Mouse (Mus musculus) heart, postnatal 0 days (tissue): ENCODE measurements around the gene Apobec2. TPM values are rescaled to one million over a fixed set of nuclear protein-coding genes. Genes with fewer than 3 reads are reported as not detected.
A peak's percentile ranks its signal among the peaks of the same experiment; 100 is the strongest.

Source experiments
- ATAC-seq: fragments of 200-750 bp; cut with Nextera tagmentation; 2 replicates; pipeline ENCODE4 v1.8.0; 2017; ENCODE audit warnings: low read depth, moderate number of reproducible peaks, moderate library complexity; ENCODE audit not compliant: insufficient read depth
- DNase-seq: peaks from one replicate; pipeline ENCODE4 v3.0.0-alpha.2; 2016; ENCODE audit warnings: low spot score
- H3K27ac ChIP-seq: fragments of 300-500 bp; sonication (generic); 2 replicates; pipeline ENCODE4 v1.5.1; 2014; ENCODE audit warnings: low read depth, mild to moderate bottlenecking
- H3K27me3 ChIP-seq: fragments of 300-500 bp; sonication (generic); 2 replicates; pipeline ENCODE4 v1.6.1; 2014; ENCODE audit warnings: low read length, mixed read lengths; ENCODE audit not compliant: control insufficient read depth, insufficient read depth
- H3K36me3 ChIP-seq: fragments of 300-500 bp; sonication (generic); replicated peaks from 2 replicates; pipeline ENCODE4 v1.6.1; 2014; ENCODE audit warnings: low read length, mixed read lengths; ENCODE audit not compliant: control insufficient read depth, insufficient read depth
- H3K4me1 ChIP-seq: fragments of 300-500 bp; sonication (generic); 2 replicates; pipeline ENCODE4 v1.6.1; 2014; ENCODE audit warnings: antibody characterized with exemption; ENCODE audit not compliant: control insufficient read depth, insufficient read depth
- H3K4me2 ChIP-seq: fragments of 300-500 bp; sonication (generic); 2 replicates; pipeline ENCODE4 v1.6.1; 2014; ENCODE audit warnings: low read depth, mild to moderate bottlenecking, low read length, moderate library complexity
- H3K4me3 ChIP-seq: fragments of 300-500 bp; sonication (generic); 2 replicates; pipeline ENCODE4 v1.5.1; 2014; ENCODE audit warnings: low read depth, low read length
- H3K9ac ChIP-seq: fragments of 300-500 bp; sonication (generic); replicated peaks from 2 replicates; pipeline ENCODE4 v1.6.1; 2014; ENCODE audit warnings: low read depth, low read length, mixed read lengths
- H3K9me3 ChIP-seq: fragments of 300-500 bp; sonication (generic); replicated peaks from 2 replicates; pipeline ENCODE4 v1.6.1; 2016; ENCODE audit warnings: low read length; ENCODE audit not compliant: control insufficient read depth
- CTCF ChIP-seq: IDR thresholded peaks from 2 replicates; pipeline ENCODE4 v1.5.1; 2016; ENCODE audit warnings: antibody characterized with exemption, control low read depth, low read depth
- EP300 ChIP-seq: IDR thresholded peaks from 2 replicates; pipeline ENCODE4 v1.6.1; 2016; ENCODE audit warnings: antibody characterized with exemption, low read depth
- WGBS: fragments of 180-500 bp; shearing (Covaris S2); extraction: QIAGEN DNeasy Blood & Tissue Kit; methylation state at CpG from one replicate; pipeline ENCODE4 v1.1.7; 2014; 5-methylcytosine and 5-hydroxymethylcytosine counted together
- polyA plus RNA-seq: library from polyadenylated mRNA; unstranded; fragments of >200 nt; fragmentation: Nextera tagmentation; extraction: Ambion mirVana; gene quantifications from 2 replicates; pipeline ENCODE4 v1.2.1, GENCODE M21; 2015
- total RNA-seq: library from RNA; depleted of rRNA; stranded (reverse); fragments of >200 nt; gene quantifications from 2 replicates; pipeline ENCODE4 v1.2.3, GENCODE M21; 2014; ENCODE audit warnings: low replicate concordance

Gene Apobec2
- total and polyA plus RNA-seq, 2 experiments from 2014 or later, result 265 to 325 TPM

GRCm38 (mm10) chr17:48466769-48467394 lies 34.2 kb upstream of the Apobec2 start:
- 20% methylated on average over 22 of the region's 22 CpGs for WGBS

GRCm38 (mm10) chr17:48463391-48463790 lies 30.7 kb upstream of the Apobec2 start:
- Histone ChIP-seq H3K4me3 (no peak overlapping the region), H3K27ac (no peak overlapping the region), H3K27me3 (no peaks in the 10 kb centered on the region), H3K9me3 (no peaks in the 10 kb centered on the region), H3K36me3 (no peaks in the 10 kb centered on the region), H3K9ac (no peak overlapping the region), H3K4me1 (no peaks in the 10 kb centered on the region), H3K4me2 (no peak overlapping the region)
- 91% methylated on average over 4 of the region's 4 CpGs for WGBS
- ATAC-seq (no peak), DNase-seq (no peak)
- TF ChIP-seq EP300 (no peak), CTCF (no peak)

More at GRCm38 (mm10) chr17:48466769-48467394, 34.2 kb upstream of the Apobec2 start:
- no peak for DNase-seq
- 0 out of 2 replicates have a peak, but pooled peaks have one; percentile 14 for ATAC-seq
- no peak for TF ChIP-seq EP300
- no peak for TF ChIP-seq CTCF
- no peak overlapping the region for H3K27ac ChIP-seq
- H3K4me2 ChIP-seq, result peak overlapping the region; percentile 37
- no peaks in the 10 kb centered on the region for H3K9me3 ChIP-seq
- no peaks in the 10 kb centered on the region for H3K4me1 ChIP-seq
- no peaks in the 10 kb centered on the region for H3K36me3 ChIP-seq
- H3K27me3 ChIP-seq, result no peaks in the 10 kb centered on the region; the same call in 1 of the 2 replicates
- no peak overlapping the region for H3K9ac ChIP-seq
- H3K4me3 ChIP-seq, result peak overlapping the region; percentile 28

- DNase-seq, result no peak
- H3K27ac ChIP-seq, result no peak overlapping the region
- no peak overlapping the region for H3K4me2 ChIP-seq
- no peak overlapping the region for H3K9ac ChIP-seq
- no peak for ATAC-seq
- WGBS, result 91% methylated on average over 13 of the region's 13 CpGs
- H3K4me3 ChIP-seq, result no peak overlapping the region
- H3K36me3 ChIP-seq, result no peaks in the 10 kb centered on the region
- H3K4me1 ChIP-seq, result no peaks in the 10 kb centered on the region
- H3K9me3 ChIP-seq, result no peaks in the 10 kb centered on the region
- no peaks in the 10 kb centered on the region for H3K27me3 ChIP-seq
- TF ChIP-seq EP300 (no peak), CTCF (no peak)
Observed at GRCm38 (mm10) chr17:48462096-48462495, 29.4 kb upstream of the Apobec2 start.

- Histone ChIP-seq H3K9ac (no peak overlapping the region), H3K4me1 (no peaks in the 10 kb centered on the region), H3K9me3 (no peaks in the 10 kb centered on the region), H3K36me3 (no peaks in the 10 kb centered on the region), H3K27ac (no peak overlapping the region), H3K4me3 (no peak overlapping the region), H3K4me2 (no peak overlapping the region), H3K27me3 (no peaks in the 10 kb centered on the region)
- WGBS, result 68% methylated on average over 13 of the region's 13 CpGs
- TF ChIP-seq CTCF (no peak), EP300 (no peak)
- no peak for DNase-seq
- ATAC-seq, result no peak
Observed at GRCm38 (mm10) chr17:48457971-48458653, 25.4 kb upstream of the Apobec2 start.

- no peaks in the 10 kb centered on the region for H3K9me3 ChIP-seq
- H3K9ac ChIP-seq, result no peak overlapping the region
- H3K27me3 ChIP-seq, result no peaks in the 10 kb centered on the region
- no peak overlapping the region for H3K4me3 ChIP-seq
- ATAC-seq (no peak), DNase-seq (no peak)
- H3K4me1 ChIP-seq, result no peaks in the 10 kb centered on the region
- no peak overlapping the region for H3K27ac ChIP-seq
- TF ChIP-seq CTCF, result no peak
- no peak for TF ChIP-seq EP300
- no peak overlapping the region for H3K4me2 ChIP-seq
- 87% methylated on average over 2 of the region's 2 CpGs for WGBS
- H3K36me3 ChIP-seq, result no peaks in the 10 kb centered on the region
Observed at GRCm38 (mm10) chr17:48455955-48456354, 23.2 kb upstream of the Apobec2 start.
